Mouse (Mus musculus): Measurements from ENCODE around the gene Smad1. TPM values are rescaled to one million over a fixed set of nuclear protein-coding genes. Genes with fewer than 3 reads are reported as not detected.

Smad1 gene
- polyA plus RNA-seq, 1 experiment from 2014 or later, result 59.4 TPM

GRCm38 (mm10) chr8:79325510-79325909, 73.8 kb downstream of the Smad1 start:
- peak; percentile 44 for DNase-seq (ENCODE audit: low spot score)
- no peaks in the 10 kb centered on the region for H3K36me3 ChIP-seq (ENCODE audit: control insufficient read depth, insufficient read depth, low read length)
- WGBS, result 86% methylated on average over 4 of the region's 6 CpGs
- no peak for ATAC-seq (ENCODE audit: low read depth)
- H3K27me3 ChIP-seq (replicated peaks; ENCODE audit: control insufficient read depth, insufficient read depth, low read length), result no peaks in the 10 kb centered on the region
- H3K27ac ChIP-seq (replicated peaks; ENCODE audit: low read depth, low read length), result no peak overlapping the region
- H3K4me3 ChIP-seq (ENCODE audit: low read depth, low read length), result no peak overlapping the region
- peaks cover 5% of the 10 kb centered on the region; the same call in 1 of the 2 replicates for H3K4me1 ChIP-seq (ENCODE audit: control insufficient read depth, insufficient read depth, low read length)
- H3K9ac ChIP-seq (ENCODE audit: low read depth, low read length), result no peak overlapping the region
- H3K9me3 ChIP-seq (ENCODE audit: control insufficient read depth, low read length), result no peaks in the 10 kb centered on the region
- H3K4me2 ChIP-seq (ENCODE audit: low read depth, low read length), result no peak overlapping the region

GRCm38 (mm10) chr8:79324928-79325327, 74.4 kb downstream of the Smad1 start:
- Histone ChIP-seq H3K27ac (replicated peaks; ENCODE audit: low read depth, low read length) (peak overlapping the region; percentile 28; the same call in 1 of the 2 replicates), H3K36me3 (ENCODE audit: control insufficient read depth, insufficient read depth, low read length) (no peaks in the 10 kb centered on the region), H3K4me1 (ENCODE audit: control insufficient read depth, insufficient read depth, low read length) (peaks cover 5% of the 10 kb centered on the region; the same call in 1 of the 2 replicates), H3K9ac (ENCODE audit: low read depth, low read length) (no peak overlapping the region), H3K4me2 (ENCODE audit: low read depth, low read length) (no peak overlapping the region), H3K9me3 (ENCODE audit: control insufficient read depth, low read length) (no peaks in the 10 kb centered on the region), H3K4me3 (ENCODE audit: low read depth, low read length) (no peak overlapping the region), H3K27me3 (replicated peaks; ENCODE audit: control insufficient read depth, insufficient read depth, low read length) (no peaks in the 10 kb centered on the region)
- 0 out of 2 replicates have a peak, but pooled peaks have one; percentile 26 for ATAC-seq (ENCODE audit: low read depth)
- no peak for DNase-seq (ENCODE audit: low spot score)
- 74% methylated on average over 5 of the region's 5 CpGs for WGBS

GRCm38 (mm10) chr8:79324036-79324435, 75.3 kb downstream of the Smad1 start:
- no peak overlapping the region for H3K9ac ChIP-seq (ENCODE audit: low read depth, low read length)
- no peaks in the 10 kb centered on the region for H3K36me3 ChIP-seq (ENCODE audit: control insufficient read depth, insufficient read depth, low read length)
- no peak overlapping the region for H3K4me2 ChIP-seq (ENCODE audit: low read depth, low read length)
- H3K4me1 ChIP-seq (ENCODE audit: control insufficient read depth, insufficient read depth, low read length), result peaks cover 5% of the 10 kb centered on the region; the same call in 1 of the 2 replicates
- ATAC-seq (ENCODE audit: low read depth), result no peak
- no peaks in the 10 kb centered on the region for H3K27me3 ChIP-seq (replicated peaks; ENCODE audit: control insufficient read depth, insufficient read depth, low read length)
- H3K27ac ChIP-seq (replicated peaks; ENCODE audit: low read depth, low read length), result no peak overlapping the region
- DNase-seq (ENCODE audit: low spot score), result no peak
- WGBS, result 47% methylated on average over 3 of the region's 3 CpGs
- H3K9me3 ChIP-seq (ENCODE audit: control insufficient read depth, low read length), result no peaks in the 10 kb centered on the region
- H3K4me3 ChIP-seq (ENCODE audit: low read depth, low read length), result no peak overlapping the region

DNA sequence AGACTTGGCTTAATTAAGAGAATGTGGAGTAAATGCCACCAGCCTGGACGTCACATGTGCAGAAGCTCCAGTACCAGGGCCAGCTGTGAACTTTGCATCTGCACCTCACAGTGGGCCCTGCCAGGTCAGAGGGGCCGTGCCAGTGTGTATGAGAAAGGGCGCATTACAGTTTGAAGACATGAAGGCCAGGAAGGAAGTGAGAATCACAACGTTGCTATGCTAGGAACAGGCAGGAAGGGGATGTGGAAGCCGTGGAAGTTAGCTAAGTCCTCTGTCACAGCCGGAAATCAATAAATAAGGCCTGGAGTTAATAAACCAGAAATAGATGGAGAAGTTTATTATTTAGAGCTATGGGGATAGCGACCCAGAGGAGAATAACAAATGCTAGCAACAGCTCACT, 76.2 kb downstream of the Smad1 start:
- Histone ChIP-seq H3K9me3 (ENCODE audit: control insufficient read depth, low read length) (no peaks in the 10 kb centered on the region), H3K4me1 (ENCODE audit: control insufficient read depth, insufficient read depth, low read length) (peaks cover 5% of the 10 kb centered on the region; the same call in 1 of the 2 replicates), H3K27ac (replicated peaks; ENCODE audit: low read depth, low read length) (no peak overlapping the region), H3K27me3 (replicated peaks; ENCODE audit: control insufficient read depth, insufficient read depth, low read length) (no peaks in the 10 kb centered on the region), H3K9ac (ENCODE audit: low read depth, low read length) (no peak overlapping the region), H3K4me2 (ENCODE audit: low read depth, low read length) (no peak overlapping the region), H3K36me3 (ENCODE audit: control insufficient read depth, insufficient read depth, low read length) (no peaks in the 10 kb centered on the region), H3K4me3 (ENCODE audit: low read depth, low read length) (no peak overlapping the region)
- ATAC-seq (ENCODE audit: low read depth) (no peak), DNase-seq (ENCODE audit: low spot score) (no peak)
- WGBS, result 53% methylated on average over 7 of the region's 7 CpGs

DNA sequence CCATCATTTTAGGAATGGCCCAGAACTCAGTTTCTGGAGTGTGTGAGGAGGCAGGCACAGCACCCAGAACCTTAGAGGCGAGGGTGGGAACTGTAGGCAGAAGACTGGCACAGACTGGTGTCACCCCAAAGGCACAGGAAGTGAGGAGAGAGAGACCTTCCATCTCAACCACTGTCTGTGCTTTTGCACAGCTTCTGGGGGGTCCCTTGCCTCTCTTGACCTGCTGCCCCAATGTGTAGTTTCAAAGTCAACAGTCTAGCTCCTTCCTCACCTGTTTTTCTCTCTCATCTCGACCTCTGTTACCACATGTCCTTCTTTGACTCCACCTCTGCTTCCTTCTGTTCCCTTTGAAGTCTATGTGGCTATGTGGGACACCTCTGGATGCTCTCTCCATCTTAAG, 88.5 kb downstream of the Smad1 start:
- H3K4me3 ChIP-seq (ENCODE audit: low read depth, low read length), result no peak overlapping the region
- H3K27ac ChIP-seq (replicated peaks; ENCODE audit: low read depth, low read length), result no peak overlapping the region
- no peaks in the 10 kb centered on the region for H3K27me3 ChIP-seq (replicated peaks; ENCODE audit: control insufficient read depth, insufficient read depth, low read length)
- no peak overlapping the region for H3K4me2 ChIP-seq (ENCODE audit: low read depth, low read length)
- no peaks in the 10 kb centered on the region for H3K36me3 ChIP-seq (ENCODE audit: control insufficient read depth, insufficient read depth, low read length)
- no peak overlapping the region for H3K9ac ChIP-seq (ENCODE audit: low read depth, low read length)
- WGBS, result 73% methylated on average over 2 of the region's 2 CpGs
- ATAC-seq (ENCODE audit: low read depth) (no peak), DNase-seq (ENCODE audit: low spot score) (no peak)
- no peaks in the 10 kb centered on the region for H3K9me3 ChIP-seq (ENCODE audit: control insufficient read depth, low read length)
- H3K4me1 ChIP-seq (ENCODE audit: control insufficient read depth, insufficient read depth, low read length), result no peaks in the 10 kb centered on the region

DNA sequence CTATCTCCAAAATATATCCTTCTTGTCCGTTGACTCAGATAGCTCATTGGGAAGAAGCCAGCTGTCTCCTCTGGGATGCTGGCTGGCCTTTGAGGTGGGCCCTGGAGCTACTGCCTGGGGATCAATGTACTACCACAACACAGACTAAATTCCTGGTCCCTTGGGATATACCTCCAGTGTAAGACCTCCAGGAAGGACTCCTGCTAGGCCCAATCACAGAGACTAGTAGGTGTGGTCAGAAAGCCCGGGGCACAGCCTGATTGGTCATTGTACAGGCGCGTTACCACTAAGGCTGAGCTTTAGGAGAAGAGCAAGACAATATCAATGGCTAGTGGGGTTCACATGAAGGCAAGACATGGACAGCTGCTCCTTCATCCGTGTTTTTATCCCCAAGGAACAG, 93.4 kb downstream of the Smad1 start:
- Histone ChIP-seq H3K36me3 (ENCODE audit: control insufficient read depth, insufficient read depth, low read length) (no peaks in the 10 kb centered on the region), H3K27ac (replicated peaks; ENCODE audit: low read depth, low read length) (no peak overlapping the region), H3K9me3 (ENCODE audit: control insufficient read depth, low read length) (no peaks in the 10 kb centered on the region), H3K27me3 (replicated peaks; ENCODE audit: control insufficient read depth, insufficient read depth, low read length) (no peaks in the 10 kb centered on the region), H3K4me3 (ENCODE audit: low read depth, low read length) (no peak overlapping the region), H3K4me1 (ENCODE audit: control insufficient read depth, insufficient read depth, low read length) (no peaks in the 10 kb centered on the region), H3K4me2 (ENCODE audit: low read depth, low read length) (no peak overlapping the region), H3K9ac (ENCODE audit: low read depth, low read length) (no peak overlapping the region)
- DNase-seq (ENCODE audit: low spot score) (no peak), ATAC-seq (ENCODE audit: low read depth) (no peak)
- WGBS, result 64% methylated on average over 5 of the region's 5 CpGs

DNA sequence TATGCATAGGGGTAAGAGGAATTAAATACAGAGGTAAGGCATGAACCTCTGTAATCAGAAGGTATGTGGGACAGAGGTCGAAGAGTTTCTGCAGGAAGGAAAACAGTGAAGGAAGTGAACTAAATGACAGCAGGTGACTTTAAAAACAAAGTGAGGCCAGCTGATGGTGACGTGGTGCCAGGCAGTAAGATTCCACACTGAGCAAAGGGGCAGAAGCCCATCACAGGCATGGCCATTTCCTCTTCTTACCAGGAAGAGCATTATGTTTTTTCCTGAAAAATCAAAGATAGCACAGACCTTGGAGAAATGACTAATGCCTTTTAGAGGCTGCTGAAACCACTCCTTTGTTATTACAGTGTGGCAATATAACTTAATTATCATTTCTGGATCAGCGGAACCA, 97.8 kb downstream of the Smad1 start:
- DNase-seq (ENCODE audit: low spot score) (no peak), ATAC-seq (ENCODE audit: low read depth) (no peak)
- H3K27me3 ChIP-seq (replicated peaks; ENCODE audit: control insufficient read depth, insufficient read depth, low read length), result no peaks in the 10 kb centered on the region
- no peaks in the 10 kb centered on the region for H3K4me1 ChIP-seq (ENCODE audit: control insufficient read depth, insufficient read depth, low read length)
- 71% methylated on average over 3 of the region's 3 CpGs for WGBS
- H3K4me3 ChIP-seq (ENCODE audit: low read depth, low read length), result no peak overlapping the region
- H3K4me2 ChIP-seq (ENCODE audit: low read depth, low read length), result no peak overlapping the region
- H3K36me3 ChIP-seq (ENCODE audit: control insufficient read depth, insufficient read depth, low read length), result no peaks in the 10 kb centered on the region
- H3K27ac ChIP-seq (replicated peaks; ENCODE audit: low read depth, low read length), result no peak overlapping the region
- no peak overlapping the region for H3K9ac ChIP-seq (ENCODE audit: low read depth, low read length)
- no peaks in the 10 kb centered on the region for H3K9me3 ChIP-seq (ENCODE audit: control insufficient read depth, low read length)

DNA sequence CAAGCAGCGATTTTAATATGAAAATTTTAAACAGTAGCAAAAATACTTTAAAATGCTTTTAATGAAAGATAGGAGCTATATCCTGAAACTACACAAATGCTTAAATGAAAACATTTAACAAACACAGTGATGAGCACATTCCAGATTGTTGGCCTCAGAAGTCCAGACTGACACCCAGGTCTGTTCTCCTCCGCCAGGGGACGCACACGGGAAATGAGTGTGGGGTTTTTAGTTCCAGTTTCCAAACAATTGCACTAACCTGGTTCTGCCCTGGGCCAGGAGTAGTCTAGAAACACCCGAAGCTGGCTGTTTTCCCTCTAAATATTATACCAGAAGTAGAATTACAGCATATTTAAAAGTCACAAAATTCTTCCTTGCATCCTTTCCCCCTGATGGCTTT, 99.6 kb downstream of the Smad1 start:
- Histone ChIP-seq H3K4me3 (ENCODE audit: low read depth, low read length) (no peak overlapping the region), H3K36me3 (ENCODE audit: control insufficient read depth, insufficient read depth, low read length) (no peaks in the 10 kb centered on the region), H3K9me3 (ENCODE audit: control insufficient read depth, low read length) (no peaks in the 10 kb centered on the region), H3K27me3 (replicated peaks; ENCODE audit: control insufficient read depth, insufficient read depth, low read length) (no peaks in the 10 kb centered on the region), H3K4me2 (ENCODE audit: low read depth, low read length) (no peak overlapping the region), H3K4me1 (ENCODE audit: control insufficient read depth, insufficient read depth, low read length) (no peaks in the 10 kb centered on the region; the same call in 1 of the 2 replicates), H3K9ac (ENCODE audit: low read depth, low read length) (no peak overlapping the region), H3K27ac (replicated peaks; ENCODE audit: low read depth, low read length) (no peak overlapping the region)
- no peak for ATAC-seq (ENCODE audit: low read depth)
- WGBS, result 76% methylated on average over 5 of the region's 5 CpGs
- DNase-seq (ENCODE audit: low spot score), result no peak

- Histone ChIP-seq H3K36me3 (ENCODE audit: control insufficient read depth, insufficient read depth, low read length) (no peaks in the 10 kb centered on the region), H3K27me3 (replicated peaks; ENCODE audit: control insufficient read depth, insufficient read depth, low read length) (no peaks in the 10 kb centered on the region), H3K4me1 (ENCODE audit: control insufficient read depth, insufficient read depth, low read length) (peaks cover 12% of the 10 kb centered on the region), H3K9ac (ENCODE audit: low read depth, low read length) (no peak overlapping the region), H3K27ac (replicated peaks; ENCODE audit: low read depth, low read length) (no peak overlapping the region), H3K4me2 (ENCODE audit: low read depth, low read length) (no peak overlapping the region), H3K9me3 (ENCODE audit: control insufficient read depth, low read length) (no peaks in the 10 kb centered on the region), H3K4me3 (ENCODE audit: low read depth, low read length) (no peak overlapping the region)
- ATAC-seq (ENCODE audit: low read depth) (no peak), DNase-seq (ENCODE audit: low spot score) (peak; percentile 86)
- WGBS, result 46% methylated on average over 3 of the region's 3 CpGs
Observed at GRCm38 (mm10) chr8:79297763-79298162, 101.6 kb downstream of the Smad1 start.
